Mouse (Mus musculus): Measurements from ENCODE around the gene Rpl23a. TPM values are rescaled to one million over a fixed set of nuclear protein-coding genes. Genes with fewer than 3 reads are reported as not detected.
"Not testable (repeated sequence)": the region's sequence is repeated elsewhere in the genome, so short reads cannot be mapped to it uniquely, and the experiment has no call there.

Gene Rpl23a
- polyA plus RNA-seq, 1 experiment from 2014 or later: 930 TPM

- ATAC-seq (ENCODE audit: low read depth): no peak
Observed at GRCm38 (mm10) chr11:78202372-78202771, 19.0 kb upstream of the Rpl23a start.

DNA sequence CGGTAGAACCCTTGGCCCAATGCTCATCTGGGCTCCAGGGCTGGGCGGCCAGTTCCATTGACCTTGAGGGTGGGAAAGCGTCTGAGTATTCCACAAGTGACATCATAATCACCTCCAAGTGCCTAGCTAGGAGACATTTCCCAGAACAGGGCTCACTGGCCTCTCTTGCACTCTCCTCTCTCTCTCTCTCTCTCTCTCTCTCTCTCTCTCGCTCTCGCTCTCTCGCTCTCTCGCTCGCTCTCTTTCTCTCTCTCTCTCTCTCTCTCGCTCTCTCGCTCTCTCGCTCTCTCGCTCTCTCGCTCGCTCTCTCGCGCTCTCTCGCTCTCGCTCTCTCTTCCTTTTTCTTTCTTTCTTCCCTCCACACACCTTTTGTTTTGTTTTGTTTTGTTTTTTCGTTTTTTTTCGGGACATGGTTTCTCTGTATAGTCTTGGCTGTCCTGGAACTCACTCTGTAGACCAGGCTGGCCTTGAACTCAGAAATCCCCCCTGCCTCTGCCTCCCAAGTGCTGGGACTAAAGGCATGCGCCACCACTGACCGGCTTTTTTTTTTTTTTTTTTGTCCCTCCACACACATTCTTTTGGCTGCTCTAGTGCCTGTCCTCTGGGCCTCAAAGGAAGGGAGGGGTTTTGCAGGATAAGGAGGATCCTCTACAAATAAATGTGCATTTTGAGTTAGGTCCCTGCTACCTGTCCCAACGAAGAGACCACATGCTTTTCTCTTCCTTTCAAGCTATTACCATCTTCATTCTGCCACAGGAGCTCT is 11.9 kb upstream of the Rpl23a start:
- WGBS: 63% methylated on average over 23 of the region's 23 CpGs
- no peaks in the 10 kb centered on the region for H3K9me3 ChIP-seq

More at GRCm38 (mm10) chr11:78202372-78202771, 19.0 kb upstream of the Rpl23a start:
- Histone ChIP-seq H3K27ac (replicated peaks) (no peak overlapping the region), H3K4me2 (no peak overlapping the region), H3K4me3 (no peak overlapping the region), H3K27me3 (no peaks in the 10 kb centered on the region), H3K36me3 (peaks cover 22% of the 10 kb centered on the region), H3K4me1 (replicated peaks) (peaks cover 32% of the 10 kb centered on the region), H3K9ac (no peak overlapping the region), H3K9me3 (no peaks in the 10 kb centered on the region)
- 95% methylated on average over 3 of the region's 3 CpGs for WGBS

DNA sequence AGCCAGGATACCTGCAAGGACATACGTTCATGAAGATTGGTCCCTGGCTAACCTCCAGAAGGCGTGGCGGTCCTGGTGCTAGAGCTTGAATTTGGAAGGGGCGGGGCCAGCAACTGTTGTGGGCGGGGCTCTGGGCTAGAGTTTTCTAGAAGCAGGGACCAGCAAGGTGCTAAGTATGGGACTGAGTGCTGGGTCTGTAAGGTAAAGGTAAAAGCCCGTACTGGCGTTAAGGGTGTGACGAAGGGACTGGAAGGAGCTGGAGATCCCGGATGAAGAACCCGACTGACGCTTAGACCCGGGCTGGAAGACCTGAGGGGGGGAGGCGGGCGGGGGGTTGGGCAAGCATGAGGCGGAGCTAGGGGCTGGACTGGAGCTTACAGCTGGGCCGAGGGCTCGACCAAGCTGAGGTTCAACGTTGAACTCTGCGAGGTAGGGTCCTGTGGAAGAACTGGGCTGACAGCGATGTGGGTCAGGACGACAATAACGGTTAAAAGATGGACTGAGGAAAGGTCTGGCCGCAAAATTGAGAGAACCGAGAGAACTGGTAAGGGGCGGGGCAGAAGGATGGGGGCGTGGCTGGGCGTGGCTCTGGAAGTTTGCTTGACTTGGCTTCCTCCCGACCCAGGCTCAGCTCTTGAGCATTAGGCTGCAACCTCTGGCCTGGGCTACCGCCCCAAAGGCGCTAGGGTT is 11.2 kb upstream of the Rpl23a start:
- no peaks in the 10 kb centered on the region for H3K9me3 ChIP-seq
- peak overlapping the region; percentile 36 for H3K4me3 ChIP-seq
- no peaks in the 10 kb centered on the region for H3K27me3 ChIP-seq
- no peak overlapping the region for H3K27ac ChIP-seq (replicated peaks)
- H3K36me3 ChIP-seq: peaks cover 36% of the 10 kb centered on the region
- ATAC-seq (ENCODE audit: low read depth): 0 out of 2 replicates have a peak, but pooled peaks have one; percentile 7
- H3K9ac ChIP-seq: peak overlapping the region; percentile 54
- 7% methylated on average over 30 of the region's 30 CpGs for WGBS
- H3K4me1 ChIP-seq (replicated peaks): peaks cover 19% of the 10 kb centered on the region
- H3K4me2 ChIP-seq: peak overlapping the region; percentile 50

More for the DNA sequence above, 11.9 kb upstream of the Rpl23a start:
- peak overlapping the region; percentile 50 for H3K4me2 ChIP-seq
- H3K27me3 ChIP-seq: no peaks in the 10 kb centered on the region
- H3K4me1 ChIP-seq (replicated peaks): peaks cover 11% of the 10 kb centered on the region
- H3K36me3 ChIP-seq: peaks cover 34% of the 10 kb centered on the region
- no peak overlapping the region for H3K27ac ChIP-seq (replicated peaks)
- H3K9ac ChIP-seq: peak overlapping the region; percentile 54; the same call in 1 of the 2 replicates
- H3K4me3 ChIP-seq: peak overlapping the region; percentile 36
- ATAC-seq (ENCODE audit: low read depth): no peak

GRCm38 (mm10) chr11:78193113-78193512 is 9.7 kb upstream of the Rpl23a start, which contains the start of gene Proca1:
Gene Proca1, plus strand, starts transcription at chr11:78193392.
- H3K9ac ChIP-seq: no peak within 1 kb of the TSS
- no peak for ATAC-seq (ENCODE audit: low read depth)
- H3K4me3 ChIP-seq: peak within 1 kb of the TSS; percentile 36; the same call in 1 of the 2 replicates
- WGBS: 85% methylated on average over 1 of the region's 1 CpGs
- peaks cover 25% of the 10 kb centered on the region for H3K4me1 ChIP-seq (replicated peaks)
- no peaks in the 10 kb centered on the region for H3K27me3 ChIP-seq
- H3K4me2 ChIP-seq: peak within 1 kb of the TSS; percentile 50; the same call in 1 of the 2 replicates
- no peaks in the 10 kb centered on the region for H3K9me3 ChIP-seq
- H3K27ac ChIP-seq (replicated peaks): no peak within 1 kb of the TSS
- H3K36me3 ChIP-seq: peaks cover 36% of the 10 kb centered on the region

DNA sequence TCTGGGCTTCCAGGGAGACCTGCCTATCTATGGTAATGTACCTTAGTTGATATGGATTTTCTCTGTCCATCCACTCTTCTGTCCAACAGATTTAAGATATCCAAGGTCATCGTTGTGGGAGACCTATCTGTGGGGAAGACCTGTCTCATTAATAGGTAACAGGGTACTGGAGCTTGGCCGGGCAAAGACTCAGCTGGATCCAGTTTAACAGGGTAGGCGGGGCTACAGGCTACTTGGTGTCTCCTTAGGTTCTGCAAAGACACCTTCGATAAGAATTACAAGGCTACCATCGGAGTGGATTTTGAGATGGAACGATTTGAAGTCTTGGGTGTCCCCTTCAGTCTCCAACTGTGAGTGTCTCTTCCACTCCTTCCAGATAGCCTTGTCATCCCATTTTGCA is 6.7 kb upstream of the Rpl23a start:
- ATAC-seq (ENCODE audit: low read depth): no peak
- Histone ChIP-seq H3K9me3 (no peaks in the 10 kb centered on the region), H3K36me3 (peaks cover 36% of the 10 kb centered on the region), H3K9ac (peak overlapping the region; percentile 97), H3K4me3 (peak overlapping the region; percentile 74), H3K27me3 (no peaks in the 10 kb centered on the region), H3K4me2 (peak overlapping the region; percentile 68), H3K4me1 (replicated peaks) (peaks cover 33% of the 10 kb centered on the region), H3K27ac (replicated peaks) (peak overlapping the region; percentile 95)
- WGBS: 62% methylated on average over 6 of the region's 6 CpGs

GRCm38 (mm10) chr11:78189234-78190040 is 6.1 kb upstream of the Rpl23a start:
- Histone ChIP-seq H3K27me3 (no peaks in the 10 kb centered on the region), H3K36me3 (peaks cover 36% of the 10 kb centered on the region), H3K27ac (replicated peaks) (peak overlapping the region; percentile 95), H3K9ac (peak overlapping the region; percentile 97), H3K4me1 (replicated peaks) (peaks cover 27% of the 10 kb centered on the region), H3K4me3 (peak overlapping the region; percentile 74), H3K4me2 (peak overlapping the region; percentile 68), H3K9me3 (no peaks in the 10 kb centered on the region)
- under 1% methylated on average over 42 of the region's 42 CpGs for WGBS
- peak; percentile 90 for ATAC-seq (ENCODE audit: low read depth)

GRCm38 (mm10) chr11:78188331-78189233 is 5.2 kb upstream of the Rpl23a start, which contains the start of gene Rab34:
Gene Rab34, plus strand, starts transcription at chr11:78188430.
- ATAC-seq (ENCODE audit: low read depth): peak; percentile 76
- H3K4me1 ChIP-seq (replicated peaks): peaks cover 31% of the 10 kb centered on the region
- peak within 1 kb of the TSS; percentile 97 for H3K9ac ChIP-seq
- H3K36me3 ChIP-seq: peaks cover 31% of the 10 kb centered on the region
- under 1% methylated on average over 78 of the region's 80 CpGs for WGBS
- H3K4me3 ChIP-seq: peak within 1 kb of the TSS; percentile 74
- H3K4me2 ChIP-seq: peak within 1 kb of the TSS; percentile 68
- H3K9me3 ChIP-seq: no peaks in the 10 kb centered on the region
- H3K27me3 ChIP-seq: no peaks in the 10 kb centered on the region
- peak within 1 kb of the TSS; percentile 95 for H3K27ac ChIP-seq (replicated peaks)

GRCm38 (mm10) chr11:78184702-78185101 is 1.3 kb upstream of the Rpl23a start:
- not testable (repeated sequence) for H3K4me3 ChIP-seq; H3K27ac ChIP-seq (replicated peaks); ATAC-seq (ENCODE audit: low read depth); H3K4me2 ChIP-seq; H3K27me3 ChIP-seq; H3K9ac ChIP-seq; H3K9me3 ChIP-seq
- Histone ChIP-seq H3K36me3 (peaks cover 23% of the 10 kb centered on the region), H3K4me1 (replicated peaks) (peaks cover 52% of the 10 kb centered on the region)
- 93% methylated on average over 6 of the region's 6 CpGs for WGBS

DNA sequence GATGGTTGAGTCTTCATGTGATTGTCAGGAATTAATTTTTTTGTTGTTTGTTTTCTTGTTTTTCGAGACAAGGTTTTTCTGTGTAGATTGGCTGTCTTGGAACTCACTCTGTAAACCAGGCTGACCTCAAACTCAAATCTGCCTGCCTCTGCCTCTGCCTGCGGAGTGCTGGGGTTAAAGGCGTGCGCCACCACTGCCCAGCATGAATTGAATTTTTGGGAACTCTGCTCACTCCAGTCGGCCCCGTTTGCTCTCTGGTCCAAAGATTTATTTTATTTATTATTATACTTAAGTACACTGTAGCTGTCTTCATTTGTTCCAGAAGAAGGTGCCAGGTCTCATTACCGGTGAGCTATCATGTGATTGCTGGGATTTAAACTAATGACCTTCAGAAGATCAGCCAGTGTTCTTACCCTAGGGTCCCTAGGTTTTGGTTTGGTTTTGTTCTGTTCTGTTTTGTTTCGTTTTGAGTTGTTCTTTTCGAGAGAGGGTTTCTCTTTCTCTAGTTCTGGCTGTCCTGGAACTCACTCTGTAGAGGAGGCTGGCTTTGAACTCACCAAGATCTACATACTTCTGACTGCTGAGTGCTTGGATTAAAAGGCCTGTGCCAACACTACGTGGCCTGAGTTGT is 615 bp upstream of the Rpl23a start:
- peaks cover 53% of the 10 kb centered on the region for H3K4me1 ChIP-seq (replicated peaks)
- H3K4me2 ChIP-seq: peak overlapping the region; percentile 69
- peak overlapping the region; percentile 75 for H3K4me3 ChIP-seq
- 48% methylated on average over 10 of the region's 10 CpGs for WGBS
- H3K9me3 ChIP-seq: no peaks in the 10 kb centered on the region
- no peak for ATAC-seq (ENCODE audit: low read depth)
- no peaks in the 10 kb centered on the region for H3K27me3 ChIP-seq
- H3K36me3 ChIP-seq: peaks cover 28% of the 10 kb centered on the region
- 0 out of 2 replicates have a peak overlapping the region, but pooled peaks have one; percentile 10 for H3K27ac ChIP-seq (replicated peaks)
- peak overlapping the region; percentile 52 for H3K9ac ChIP-seq

DNA sequence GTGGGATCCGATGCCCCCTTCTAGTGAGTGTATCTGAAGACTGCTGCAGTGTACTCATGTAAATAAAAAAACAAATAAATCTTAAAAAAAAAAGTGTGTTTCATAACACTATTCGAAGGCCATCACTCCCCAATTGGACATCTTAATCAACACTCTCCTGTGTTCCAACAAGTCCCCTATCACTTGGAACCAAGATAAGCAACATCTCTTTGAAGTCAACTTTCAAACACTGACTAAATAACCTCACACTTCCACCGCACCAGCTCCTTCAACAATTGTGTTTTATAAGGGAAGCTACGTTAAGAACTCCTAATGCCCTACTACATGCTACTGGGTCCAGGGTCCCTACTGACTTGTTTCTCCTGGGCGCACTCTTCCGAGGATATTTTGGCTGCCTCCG is 934 bp downstream of the Rpl23a start:
- 8% methylated on average over 7 of the region's 7 CpGs for WGBS
- no peaks in the 10 kb centered on the region for H3K27me3 ChIP-seq
- H3K4me2 ChIP-seq: peak overlapping the region; percentile 69
- no peak for ATAC-seq (ENCODE audit: low read depth)
- H3K27ac ChIP-seq (replicated peaks): peak overlapping the region; percentile 95; the same call in 1 of the 2 replicates
- peak overlapping the region; percentile 75 for H3K4me3 ChIP-seq
- H3K9ac ChIP-seq: peak overlapping the region; percentile 90
- peaks cover 28% of the 10 kb centered on the region for H3K36me3 ChIP-seq
- H3K9me3 ChIP-seq: no peaks in the 10 kb centered on the region
- peaks cover 59% of the 10 kb centered on the region for H3K4me1 ChIP-seq (replicated peaks)

Data from neural tube, embryonic 13.5 days (tissue).